Mouse (Mus musculus): Measurements from ENCODE around the gene Chrdl2.

DNA sequence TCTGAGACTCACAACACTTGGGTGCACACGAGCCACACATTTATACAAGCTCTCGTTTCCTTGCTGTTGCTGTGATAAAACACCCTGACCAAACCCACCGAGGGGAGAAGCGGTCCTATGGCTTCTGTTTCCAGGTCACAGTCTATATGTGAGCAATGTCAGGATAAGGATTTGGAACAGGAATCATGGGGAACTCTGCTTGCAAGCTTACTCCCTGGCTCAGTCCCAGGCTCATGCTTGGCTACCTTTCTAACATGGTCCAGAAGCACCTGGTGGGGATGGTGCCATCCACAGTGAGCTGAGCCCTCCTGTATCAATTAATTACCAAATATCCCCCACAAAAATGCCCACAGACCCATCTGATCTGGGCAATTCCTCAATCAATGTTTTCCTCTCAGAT lies 36.8 kb upstream of the Chrdl2 start:
- TF ChIP-seq GATA1 (IDR thresholded peaks at IDR 0.05; ENCODE audit: borderline replicate concordance, low read length) (no peak), FLI1 (IDR thresholded peaks at IDR 0.05; ENCODE audit: low read length) (no peak)

All from megakaryocyte, embryonic 14.5 days (primary cell).